Mouse (Mus musculus) brain, embryonic 14.5 days (tissue): ENCODE measurements around the gene Grid1.

ENCODE experiments used
- CTCF ChIP-seq: fragments of 200-500 bp; IDR thresholded peaks from 2 replicates; pipeline ENCODE4 v1.5.1; 2012; ENCODE audit warnings: inconsistent platforms, mild to moderate bottlenecking, moderate library complexity, borderline replicate concordance; ENCODE audit not compliant: insufficient read depth, insufficient read length; ENCODE audit errors: extremely low read depth
- POLR2A ChIP-seq: fragments of 200-500 bp; IDR thresholded peaks from 2 replicates; pipeline ENCODE4 v1.6.1; 2012; ENCODE audit warnings: mild to moderate bottlenecking, inconsistent platforms, borderline replicate concordance; ENCODE audit not compliant: poor library complexity, insufficient read depth, insufficient read length, severe bottlenecking; ENCODE audit errors: extremely low read depth

DNA sequence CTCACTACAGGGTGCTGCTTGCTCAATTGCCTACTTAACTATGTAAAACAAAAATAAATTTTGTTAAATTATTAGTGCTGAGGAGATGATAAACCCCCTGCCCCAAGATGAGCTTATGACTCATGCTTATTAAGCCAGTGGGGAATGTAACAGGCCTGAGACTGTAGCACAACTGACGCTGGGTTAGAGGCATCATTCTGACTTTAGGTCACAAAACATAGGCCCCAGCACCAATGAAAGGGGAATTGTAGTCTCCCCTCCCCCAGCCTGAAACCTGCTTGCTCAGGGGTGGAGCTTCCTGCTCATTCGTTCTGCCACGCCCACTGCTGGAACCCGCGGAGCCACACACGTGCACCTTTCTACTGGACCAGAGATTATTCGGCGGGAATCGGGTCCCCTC lies 48.3 kb upstream of the Grid1 start:
- no peak for TF ChIP-seq CTCF
- no peak for TF ChIP-seq POLR2A
